Mouse (Mus musculus) heart, embryonic 11.5 days (tissue): ENCODE data around the gene Speg. TPM values are rescaled to one million over a fixed set of nuclear protein-coding genes. Genes with fewer than 3 reads are reported as not detected.

Source experiments
- ATAC-seq: fragments of 200-750 bp; cut with Nextera tagmentation; replicated peaks from 2 replicates; pipeline ENCODE4 v1.8.0; 2017; ENCODE audit warnings: moderate library complexity; ENCODE audit not compliant: insufficient number of reproducible peaks, low FRiP score, low TSS enrichment
- H3K27ac ChIP-seq: fragments of 300-500 bp; sonication (generic); 2 replicates; pipeline ENCODE4 v1.5.1; 2014; ENCODE audit warnings: mild to moderate bottlenecking, low read depth, low read length
- H3K27me3 ChIP-seq: fragments of 300-500 bp; sonication (generic); 2 replicates; pipeline ENCODE4 v1.6.1; 2014; ENCODE audit warnings: mild to moderate bottlenecking, low read length, mixed read lengths; ENCODE audit not compliant: control insufficient read depth, insufficient read depth
- H3K36me3 ChIP-seq: fragments of 300-500 bp; sonication (generic); 2 replicates; pipeline ENCODE4 v1.6.1; 2014; ENCODE audit warnings: mild to moderate bottlenecking, low read length, moderate library complexity, mixed read lengths; ENCODE audit not compliant: control insufficient read depth, insufficient read depth
- H3K4me1 ChIP-seq: fragments of 300-500 bp; sonication (generic); 2 replicates; pipeline ENCODE4 v1.6.1; 2014; ENCODE audit warnings: low read length; ENCODE audit not compliant: control insufficient read depth, insufficient read depth
- H3K4me2 ChIP-seq: fragments of 300-500 bp; sonication (generic); 2 replicates; pipeline ENCODE4 v1.6.1; 2014; ENCODE audit warnings: mild to moderate bottlenecking, moderate library complexity
- H3K4me3 ChIP-seq: fragments of 300-500 bp; sonication (generic); 2 replicates; pipeline ENCODE4 v1.5.1; 2014; ENCODE audit warnings: low read depth, low read length
- H3K9ac ChIP-seq: fragments of 300-500 bp; sonication (generic); 2 replicates; pipeline ENCODE4 v1.6.1; 2014; ENCODE audit warnings: mild to moderate bottlenecking, low read depth, low read length, moderate library complexity
- H3K9me3 ChIP-seq: fragments of 300-500 bp; sonication (generic); replicated peaks from 2 replicates; pipeline ENCODE4 v1.6.1; 2016; ENCODE audit warnings: low read length; ENCODE audit not compliant: control insufficient read depth
- WGBS: fragments of 180-500 bp; shearing (Covaris S2); extraction: QIAGEN DNeasy Blood & Tissue Kit; methylation state at CpG from one replicate; pipeline ENCODE4 v1.1.7; 2014; ENCODE audit not compliant: insufficient replicate concordance; 5-methylcytosine and 5-hydroxymethylcytosine counted together
- polyA plus RNA-seq: library from polyadenylated mRNA; unstranded; fragments of >200 nt; fragmentation: Nextera tagmentation; extraction: Ambion mirVana; gene quantifications from 2 replicates; pipeline ENCODE4 v1.2.1, GENCODE M21; 2014

Speg gene
- 60.7 and 66.5 TPM in 2 replicates for polyA plus RNA-seq

- ATAC-seq: peak; percentile 44; the same call in 1 of the 2 replicates
- Histone ChIP-seq H3K4me1 (peaks cover 34% of the 10 kb centered on the region), H3K27me3 (peaks cover 5% of the 10 kb centered on the region; the same call in 1 of the 2 replicates), H3K9ac (peak within 1 kb of the TSS; percentile 87), H3K4me3 (peak within 1 kb of the TSS; percentile 50), H3K9me3 (no peaks in the 10 kb centered on the region), H3K4me2 (peak within 1 kb of the TSS; percentile 79), H3K27ac (peak within 1 kb of the TSS; percentile 93), H3K36me3 (no peaks in the 10 kb centered on the region)
- 3% methylated on average over 56 of the region's 57 CpGs for WGBS
Measured at GRCm38 (mm10) chr1:75374950-75375936, at the start of gene Speg. TSS of gene Speg (plus strand) at chr1:75375297.

DNA sequence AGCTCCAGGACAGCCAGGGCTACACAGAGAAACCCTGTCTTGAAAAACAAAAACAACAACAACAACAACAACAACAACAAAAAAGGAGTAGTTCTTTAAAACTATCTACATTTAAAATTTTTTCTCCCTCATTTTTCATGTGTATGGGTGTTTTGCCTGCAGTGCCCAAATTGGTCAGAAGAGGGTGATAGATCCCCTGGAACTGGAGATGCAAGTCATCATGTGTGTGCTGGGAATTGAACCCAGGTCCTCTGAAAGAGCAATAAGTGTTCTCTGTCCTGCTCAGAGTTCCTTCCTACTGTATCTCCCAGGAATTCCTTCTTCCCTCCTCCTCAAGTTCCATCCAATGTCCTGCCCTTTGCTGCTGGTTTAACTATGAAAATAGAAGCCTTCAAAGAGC is 47.6 kb upstream of the Speg start:
- H3K4me1 ChIP-seq: no peaks in the 10 kb centered on the region
- no peaks in the 10 kb centered on the region for H3K9me3 ChIP-seq
- H3K4me2 ChIP-seq: no peak overlapping the region
- no peak for ATAC-seq
- H3K27me3 ChIP-seq: no peaks in the 10 kb centered on the region
- no peak overlapping the region for H3K4me3 ChIP-seq
- H3K9ac ChIP-seq: no peak overlapping the region
- H3K27ac ChIP-seq: no peak overlapping the region
- H3K36me3 ChIP-seq: no peaks in the 10 kb centered on the region

DNA sequence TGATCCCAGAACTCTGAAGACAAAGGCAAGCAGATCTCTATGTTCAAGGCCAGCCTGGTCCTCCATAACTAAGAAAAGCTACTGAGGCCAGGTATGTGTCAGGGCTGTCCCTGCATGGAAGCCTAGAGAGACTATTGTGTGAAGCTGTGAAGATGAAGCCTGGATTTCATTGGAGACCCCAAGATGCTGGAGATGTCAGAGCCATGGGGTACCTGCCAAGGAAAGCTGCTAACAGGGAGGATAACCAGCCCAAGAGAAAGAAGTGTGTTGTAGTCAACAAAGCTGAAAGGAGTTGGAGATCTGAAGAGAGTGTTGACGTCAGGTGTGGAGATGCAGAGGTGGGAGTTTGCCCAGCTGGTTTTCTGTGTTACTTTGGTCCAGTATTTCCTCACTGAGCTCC is 43.8 kb upstream of the Speg start:
- H3K4me2 ChIP-seq: no peak overlapping the region
- H3K27me3 ChIP-seq: no peaks in the 10 kb centered on the region
- no peaks in the 10 kb centered on the region for H3K36me3 ChIP-seq
- H3K9me3 ChIP-seq: no peaks in the 10 kb centered on the region
- 81% methylated on average over 1 of the region's 1 CpGs for WGBS
- no peak overlapping the region for H3K27ac ChIP-seq
- no peak overlapping the region for H3K4me3 ChIP-seq
- H3K4me1 ChIP-seq: no peaks in the 10 kb centered on the region
- ATAC-seq: no peak
- no peak overlapping the region for H3K9ac ChIP-seq

- H3K9ac ChIP-seq: no peak overlapping the region
- H3K4me1 ChIP-seq: peaks cover 6% of the 10 kb centered on the region; the same call in 1 of the 2 replicates
- H3K36me3 ChIP-seq: no peaks in the 10 kb centered on the region
- no peaks in the 10 kb centered on the region for H3K9me3 ChIP-seq
- no peak overlapping the region for H3K27ac ChIP-seq
- H3K4me3 ChIP-seq: no peak overlapping the region
- no peak for ATAC-seq
- H3K27me3 ChIP-seq: 0 out of 2 replicates have a peak, but pooled peaks cover 3% of the 10 kb centered on the region
- WGBS: 55% methylated on average over 3 of the region's 3 CpGs
- H3K4me2 ChIP-seq: no peak overlapping the region
Measured at GRCm38 (mm10) chr1:75336461-75336860, 38.6 kb upstream of the Speg start.

- 65% methylated on average over 9 of the region's 9 CpGs for WGBS
- H3K36me3 ChIP-seq: no peaks in the 10 kb centered on the region
- H3K4me2 ChIP-seq: no peak overlapping the region
- no peak for ATAC-seq
- no peak overlapping the region for H3K9ac ChIP-seq
- peaks cover 6% of the 10 kb centered on the region; the same call in 1 of the 2 replicates for H3K4me1 ChIP-seq
- H3K9me3 ChIP-seq: no peaks in the 10 kb centered on the region
- H3K27ac ChIP-seq: no peak overlapping the region
- no peak overlapping the region for H3K4me3 ChIP-seq
- peaks cover 4% of the 10 kb centered on the region; the same call in 1 of the 2 replicates for H3K27me3 ChIP-seq
Measured at GRCm38 (mm10) chr1:75337097-75337496, 38.0 kb upstream of the Speg start.

DNA sequence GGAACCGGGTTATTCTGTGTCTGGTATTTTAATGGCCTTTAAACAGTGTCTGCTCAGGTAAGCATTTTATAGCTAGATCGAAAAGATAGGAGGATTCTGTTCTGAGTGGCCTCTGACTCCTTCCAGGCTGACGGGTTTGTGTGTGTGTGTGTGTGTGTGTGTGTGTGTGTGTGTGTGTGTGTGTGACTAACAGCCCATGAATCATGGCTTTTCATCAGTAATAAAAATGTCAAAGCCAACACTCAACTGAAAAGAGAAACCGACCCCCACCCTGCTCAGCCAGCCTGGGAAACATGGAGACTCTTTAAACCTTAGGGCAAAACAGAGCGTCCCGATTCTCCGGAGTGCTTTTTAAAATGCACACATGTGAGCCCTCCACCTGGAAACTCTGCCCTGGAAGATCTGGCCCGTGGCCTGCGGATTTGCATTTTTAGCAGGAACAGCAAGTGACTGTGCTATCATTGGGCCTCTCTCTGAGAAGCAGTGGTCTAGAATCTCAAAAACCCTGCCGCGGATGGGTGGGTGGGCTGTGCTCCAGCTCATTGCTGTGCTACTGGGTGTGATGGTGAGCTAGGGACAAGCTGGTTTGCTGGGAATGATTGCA is 36.9 kb upstream of the Speg start:
- H3K9me3 ChIP-seq: no peaks in the 10 kb centered on the region
- H3K27ac ChIP-seq: no peak overlapping the region
- 40% methylated on average over 11 of the region's 11 CpGs for WGBS
- H3K36me3 ChIP-seq: no peaks in the 10 kb centered on the region
- H3K4me1 ChIP-seq: peaks cover 6% of the 10 kb centered on the region; the same call in 1 of the 2 replicates
- H3K9ac ChIP-seq: no peak overlapping the region
- no peak overlapping the region for H3K4me2 ChIP-seq
- ATAC-seq: no peak
- peaks cover 6% of the 10 kb centered on the region; the same call in 1 of the 2 replicates for H3K27me3 ChIP-seq
- no peak overlapping the region for H3K4me3 ChIP-seq

- WGBS: 52% methylated on average over 9 of the region's 9 CpGs
- no peaks in the 10 kb centered on the region for H3K9me3 ChIP-seq
- H3K36me3 ChIP-seq: no peaks in the 10 kb centered on the region
- H3K9ac ChIP-seq: no peak overlapping the region
- ATAC-seq: no peak
- no peak overlapping the region for H3K4me2 ChIP-seq
- no peak overlapping the region for H3K4me3 ChIP-seq
- peaks cover 16% of the 10 kb centered on the region for H3K4me1 ChIP-seq
- no peak overlapping the region for H3K27ac ChIP-seq
- peaks cover 6% of the 10 kb centered on the region; the same call in 1 of the 2 replicates for H3K27me3 ChIP-seq
Measured at GRCm38 (mm10) chr1:75339337-75339736, 35.8 kb upstream of the Speg start.

- Histone ChIP-seq H3K36me3 (no peaks in the 10 kb centered on the region), H3K27me3 (peaks cover 6% of the 10 kb centered on the region; the same call in 1 of the 2 replicates), H3K9ac (no peak overlapping the region), H3K4me3 (no peak overlapping the region), H3K27ac (no peak overlapping the region), H3K4me1 (peaks cover 28% of the 10 kb centered on the region), H3K9me3 (no peaks in the 10 kb centered on the region), H3K4me2 (no peak overlapping the region)
- ATAC-seq: no peak
- 52% methylated on average over 2 of the region's 2 CpGs for WGBS
Measured at GRCm38 (mm10) chr1:75340519-75340918, 34.6 kb upstream of the Speg start.
